Comparison of ENCODE assay signal across 9 mouse cellular contexts in the genomic region with DNA sequence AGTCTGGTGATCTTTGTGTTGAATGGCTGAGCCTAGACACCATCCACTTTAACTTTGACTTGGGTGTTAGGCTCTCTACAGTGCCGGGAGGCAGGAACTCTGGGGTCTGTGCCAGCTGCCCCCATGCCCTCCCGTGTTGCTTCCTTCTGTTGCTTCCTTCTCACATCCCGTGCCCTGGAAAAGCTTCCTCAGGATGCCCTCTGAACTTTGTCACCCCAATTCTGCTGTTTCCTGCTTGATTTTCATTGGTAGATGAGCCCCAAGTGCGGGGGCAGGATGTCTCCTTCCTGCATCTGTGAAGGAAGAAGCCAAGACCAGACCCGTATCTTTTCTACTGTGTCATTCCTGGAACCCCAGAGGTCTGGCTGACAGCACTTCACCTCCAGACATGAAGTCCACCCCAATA. TPM values are rescaled to one million over a fixed set of nuclear protein-coding genes. Genes with fewer than 3 reads are reported as not detected.
DNase-seq lines count a peak whose midpoint lies in the region; ATAC-seq lines count a peak whose summit lies in the region.
"Had no signal": no experiment of that assay in that cellular context is flagged by ENCODE, and none has a peak within 500 bp of the region (broad histone marks: within the 10 kb centered on the region; RNA-seq: fewer than 3 reads in every experiment).

No protein-coding gene starts in this region.

- no peak for DNase-seq in hindbrain, embryonic 10.5 days (ENCODE audit: low spot score)
- peak; percentile 33 for DNase-seq in adrenal gland, postnatal 25 days
- DNase-seq in kidney, adult 11 months: peak; percentile 69
- DNase-seq in lung, postnatal 25 days (ENCODE audit: low spot score): peak; percentile 48
- DNase-seq in frontal cortex, postnatal 14 days (ENCODE audit: low spot score in 2 of 2): no peak
- no peak for DNase-seq in urinary bladder, adult 2 months (ENCODE audit: low spot score)
- no peak for DNase-seq in layer of hippocampus, adult 18-20 months (ENCODE audit: low spot score in 2 of 2)

- no peaks in the 10 kb centered on the region for H3K27me3 ChIP-seq in hindbrain, embryonic 10.5 days (ENCODE audit: insufficient read depth, poor library complexity, severe bottlenecking)
- H3K27me3 ChIP-seq in hindbrain, embryonic 12.5 days: no peaks in the 10 kb centered on the region
- H3K27me3 ChIP-seq: liver, embryonic 15.5 days had no signal

- H3K27ac ChIP-seq in hindbrain, embryonic 10.5 days: peak overlapping the region; percentile 87
- H3K27ac ChIP-seq in hindbrain, embryonic 12.5 days: no peak overlapping the region
- H3K27ac ChIP-seq: liver, embryonic 15.5 days had no signal

- 85% methylated on average over 5 of the region's 5 CpGs for WGBS in hindbrain, embryonic 10.5 days
- 75% methylated on average over 5 of the region's 5 CpGs for WGBS in hindbrain, embryonic 12.5 days

- H3K9me3 ChIP-seq in hindbrain, embryonic 10.5 days: no peaks in the 10 kb centered on the region
- no peaks in the 10 kb centered on the region for H3K9me3 ChIP-seq in hindbrain, embryonic 12.5 days (replicated peaks)
- H3K9me3 ChIP-seq: liver, embryonic 15.5 days had no signal

- peaks cover 62% of the 10 kb centered on the region for H3K4me1 ChIP-seq in hindbrain, embryonic 10.5 days (replicated peaks)
- H3K4me1 ChIP-seq in hindbrain, embryonic 12.5 days: peaks cover 36% of the 10 kb centered on the region

- no peak overlapping the region for H3K4me2 ChIP-seq in hindbrain, embryonic 12.5 days (replicated peaks)
- H3K4me2 ChIP-seq: liver, embryonic 15.5 days had no signal

- H3K4me3 ChIP-seq in hindbrain, embryonic 10.5 days: no peak overlapping the region
- no peak overlapping the region for H3K4me3 ChIP-seq in hindbrain, embryonic 12.5 days
- H3K4me3 ChIP-seq: liver, embryonic 15.5 days had no signal

- no peak for ATAC-seq in hindbrain, embryonic 12.5 days (ENCODE audit: low FRiP score)

- no peak overlapping the region for H3K9ac ChIP-seq in hindbrain, embryonic 12.5 days
- H3K9ac ChIP-seq: liver, embryonic 15.5 days had no signal

- H3K36me3 ChIP-seq in hindbrain, embryonic 10.5 days: no peaks in the 10 kb centered on the region
- no peaks in the 10 kb centered on the region for H3K36me3 ChIP-seq in hindbrain, embryonic 12.5 days
- H3K36me3 ChIP-seq: liver, embryonic 15.5 days had no signal

RNA-seq across cellular contexts. Expression of gene Cstad, which starts 41.4 kb away (rescaled TPM):
- polyA plus RNA-seq in hindbrain, embryonic 10.5 days (2016; fragmentation: Nextera tagmentation; extraction: Ambion mirVana): 0.33 and 0.47 TPM in 2 replicates
- 0.45 and 0.89 TPM in 2 replicates for polyA plus RNA-seq in hindbrain, embryonic 12.5 days (2016; fragmentation: Nextera tagmentation; extraction: Ambion mirVana)
- 1.6 and 4.4 TPM in 2 replicates for total RNA-seq in adrenal gland, postnatal 25 days (2021)
- polyA plus RNA-seq in urinary bladder, adult 2 months (2012; rRNA removed): 5.8 and 6.3 TPM in 2 replicates
- 1 to 10 TPM; 4.5 to 5.3 TPM for total RNA-seq in layer of hippocampus, adult 18-20 months (2021)
- polyA plus RNA-seq: liver, embryonic 15.5 days had no signal

Comparison
In these comparisons a context has a peak if more than half of its experiments do, and no peak if none do; other contexts are left out.
1. DNase-seq: peak in adrenal gland, postnatal 25 days (single experiment), kidney, adult 11 months (single experiment) and lung, postnatal 25 days (single experiment); none in hindbrain, embryonic 10.5 days (single experiment), frontal cortex, postnatal 14 days (0 of 2), urinary bladder, adult 2 months (single experiment) and layer of hippocampus, adult 18-20 months (0 of 2).